In the genomic region with DNA sequence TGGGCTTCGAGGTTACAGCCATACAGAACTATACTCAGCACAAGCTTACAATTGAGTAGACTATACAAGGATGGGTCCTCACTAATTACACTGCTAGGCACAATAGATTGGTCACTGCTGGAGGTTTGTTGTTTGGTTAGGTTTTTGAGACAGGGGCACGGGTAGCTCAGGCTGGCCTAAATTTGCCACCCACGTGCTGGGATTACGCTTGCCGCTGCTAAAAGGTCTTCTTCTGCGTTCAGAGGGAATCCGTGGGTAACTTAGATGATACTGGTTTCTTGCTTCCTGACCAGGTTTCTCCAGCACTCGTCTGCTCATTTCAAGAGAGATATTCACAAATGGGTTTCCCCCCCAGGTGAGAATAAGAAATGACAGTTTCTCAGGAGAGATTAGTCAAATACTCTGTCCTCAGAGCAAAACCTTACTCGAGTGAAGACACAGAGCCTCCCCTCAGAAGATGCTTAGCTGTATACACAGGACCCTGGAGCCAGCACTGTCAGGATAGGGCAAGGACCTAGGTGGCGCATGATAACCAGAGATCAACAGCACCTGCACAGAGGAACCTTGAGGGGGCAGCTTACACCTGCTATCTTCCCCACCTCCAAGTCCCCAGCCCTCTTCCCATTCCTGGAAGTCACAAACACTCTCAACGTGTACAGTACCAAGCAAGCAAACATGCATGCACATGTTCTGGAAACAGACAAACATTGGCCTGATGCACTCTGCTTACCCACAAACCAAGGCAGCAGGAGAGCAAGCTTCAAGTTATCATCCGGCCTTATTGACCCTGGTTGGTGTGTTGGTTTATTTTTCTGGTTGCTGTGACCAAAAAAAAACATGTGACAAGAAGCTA, we compare ENCODE assay signal across 14 mouse cellular contexts.
DNase-seq lines count a peak whose midpoint lies in the region; ATAC-seq and TF ChIP-seq lines count a peak whose summit lies in the region.
"Had no signal": no experiment of that assay in that cellular context is flagged by ENCODE, and none has a peak within 500 bp of the region (broad histone marks: within the 10 kb centered on the region; RNA-seq: fewer than 3 reads in every experiment).

No protein-coding gene starts in this region.

- no peak overlapping the region for H3K9ac ChIP-seq in lung, postnatal 0 days (replicated peaks; ENCODE audit: low read depth)
- no peak overlapping the region for H3K9ac ChIP-seq in hindbrain, postnatal 0 days (replicated peaks; ENCODE audit: low read length)
- H3K9ac ChIP-seq: hindbrain, embryonic 13.5 days; lung, embryonic 15.5 days; neural tube, embryonic 13.5 days had no signal

- no peaks in the 10 kb centered on the region for H3K27me3 ChIP-seq in lung, postnatal 0 days (replicated peaks; ENCODE audit: insufficient read depth, low read length)
- H3K27me3 ChIP-seq in hindbrain, postnatal 0 days (ENCODE audit: insufficient read depth, low read length): no peaks in the 10 kb centered on the region
- no peaks in the 10 kb centered on the region; the same call in 1 of the 2 replicates for H3K27me3 ChIP-seq in cerebellum, adult 2 months (ENCODE audit: control insufficient read depth, insufficient read depth, low read length)
- H3K27me3 ChIP-seq: lung, embryonic 15.5 days had no signal

- 78% methylated on average over 12 of the region's 12 CpGs for WGBS in lung, adult 2 months
- WGBS in lung, postnatal 0 days: 82% methylated on average over 12 of the region's 12 CpGs
- WGBS in hindbrain, postnatal 0 days: 87% methylated on average over 12 of the region's 12 CpGs
- WGBS in cerebellum, adult 2 months: 90% methylated on average over 12 of the region's 12 CpGs

- DNase-seq in lung, adult 2 months: no peak
- no peak for DNase-seq in lung, postnatal 0 days (ENCODE audit: low spot score)
- DNase-seq in CD4-positive helper T cell, adult 2 months (ENCODE audit: low read depth, low spot score): peak; percentile 47
- peak; percentile 47 for DNase-seq in naive thymus-derived CD4-positive, alpha-beta T cell, adult 2 months (ENCODE audit: low read depth)
- no peak for DNase-seq in hindbrain, postnatal 0 days (ENCODE audit: low spot score)
- no peak for DNase-seq in retina, postnatal 1 day
- no peak for DNase-seq in cerebellum, adult 2 months
- DNase-seq: cerebellum, postnatal 10 days; gastrocnemius, postnatal 14 days; kidney, adult 8-10 months had no signal

- no peak for TF ChIP-seq POLR2A in lung, adult 2 months (IDR thresholded peaks at IDR 0.05; ENCODE audit: borderline replicate concordance, extremely low read depth, low read depth, low read length)
- TF ChIP-seq POLR2A in cerebellum, adult 2 months (IDR thresholded peaks at IDR 0.05; ENCODE audit: borderline replicate concordance, insufficient read depth, low read length): no peak

- H3K4me1 ChIP-seq in lung, adult 2 months (ENCODE audit: control insufficient read depth, insufficient read depth, low read length): peaks cover 4% of the 10 kb centered on the region; the same call in 1 of the 2 replicates
- H3K4me1 ChIP-seq in lung, postnatal 0 days (ENCODE audit: insufficient read depth, low read depth, low read length): peaks cover 3% of the 10 kb centered on the region; the same call in 1 of the 2 replicates
- 0 out of 2 replicates have a peak, but pooled peaks cover 3% of the 10 kb centered on the region for H3K4me1 ChIP-seq in hindbrain, postnatal 0 days (ENCODE audit: insufficient read depth, low read length)
- H3K4me1 ChIP-seq in cerebellum, adult 2 months (ENCODE audit: control insufficient read depth, insufficient read depth, low read length): no peaks in the 10 kb centered on the region

- H3K4me3 ChIP-seq in lung, adult 2 months (replicated peaks; ENCODE audit: extremely low read depth, low read depth, low read length): no peak overlapping the region
- no peak overlapping the region for H3K4me3 ChIP-seq in lung, postnatal 0 days (ENCODE audit: low read depth, low read length)
- no peak overlapping the region for H3K4me3 ChIP-seq in hindbrain, postnatal 0 days (ENCODE audit: low read length)
- no peak overlapping the region for H3K4me3 ChIP-seq in cerebellum, adult 2 months (replicated peaks; ENCODE audit: insufficient read depth, low read depth, low read length)
- H3K4me3 ChIP-seq: hindbrain, embryonic 13.5 days; neural tube, embryonic 13.5 days had no signal

- no peak for ATAC-seq in lung, postnatal 0 days
- peak; percentile 22 for ATAC-seq in CD4-positive, CD25-positive, alpha-beta regulatory T cell, adult 4 months
- no peak for ATAC-seq in hindbrain, postnatal 0 days

- TF ChIP-seq EP300 in lung, postnatal 0 days (IDR thresholded peaks at IDR 0.05): no peak

- no peak overlapping the region for H3K4me2 ChIP-seq in lung, postnatal 0 days (replicated peaks; ENCODE audit: low read depth, low read length)
- no peak overlapping the region for H3K4me2 ChIP-seq in hindbrain, postnatal 0 days (ENCODE audit: low read depth, low read length)

- no peaks in the 10 kb centered on the region for H3K36me3 ChIP-seq in lung, postnatal 0 days (ENCODE audit: insufficient read depth, low read length)
- H3K36me3 ChIP-seq in hindbrain, postnatal 0 days (ENCODE audit: insufficient read depth, low read length): no peaks in the 10 kb centered on the region
- H3K36me3 ChIP-seq: hindbrain, embryonic 13.5 days; lung, embryonic 15.5 days; neural tube, embryonic 13.5 days had no signal

- 0 out of 2 replicates have a peak, but pooled peaks have one; percentile 4 for TF ChIP-seq CTCF in lung, adult 2 months (IDR thresholded peaks at IDR 0.05; ENCODE audit: insufficient read depth, low read length)
- TF ChIP-seq CTCF in lung, postnatal 0 days (IDR thresholded peaks at IDR 0.05): no peak
- no peak for TF ChIP-seq CTCF in hindbrain, postnatal 0 days (IDR thresholded peaks at IDR 0.05; ENCODE audit: low read depth)
- TF ChIP-seq CTCF in cerebellum, adult 2 months (IDR thresholded peaks at IDR 0.05; ENCODE audit: borderline replicate concordance, insufficient read depth, low read depth, low read length): no peak

- no peak overlapping the region for H3K27ac ChIP-seq in lung, postnatal 0 days (ENCODE audit: low read length)
- H3K27ac ChIP-seq in hindbrain, postnatal 0 days: no peak overlapping the region
- H3K27ac ChIP-seq in cerebellum, adult 2 months (ENCODE audit: insufficient read depth, low read length): no peak overlapping the region
- H3K27ac ChIP-seq: hindbrain, embryonic 13.5 days; lung, embryonic 15.5 days; neural tube, embryonic 13.5 days had no signal

- H3K9me3 ChIP-seq in lung, postnatal 0 days (ENCODE audit: low read length): no peaks in the 10 kb centered on the region
- no peaks in the 10 kb centered on the region for H3K9me3 ChIP-seq in hindbrain, postnatal 0 days (ENCODE audit: low read length)
- H3K9me3 ChIP-seq: hindbrain, embryonic 13.5 days; lung, embryonic 15.5 days; neural tube, embryonic 13.5 days had no signal

Comparison
In these comparisons a context has a peak if more than half of its experiments do, and no peak if none do; other contexts are left out.
1. DNase-seq: peak in CD4-positive helper T cell, adult 2 months (single experiment) and naive thymus-derived CD4-positive, alpha-beta T cell, adult 2 months (single experiment); none in lung, adult 2 months (single experiment), lung, postnatal 0 days (single experiment), hindbrain, postnatal 0 days (single experiment), retina, postnatal 1 day (single experiment) and cerebellum, adult 2 months (0 of 2).